Mouse (Mus musculus): ENCODE data around the gene Strip2. TPM values are rescaled to one million over a fixed set of nuclear protein-coding genes. Genes with fewer than 3 reads are reported as not detected.

Strip2 gene
- total and polyA plus RNA-seq, 2 experiments from 2014 or later = 10.8 to 23.2 TPM

DNA sequence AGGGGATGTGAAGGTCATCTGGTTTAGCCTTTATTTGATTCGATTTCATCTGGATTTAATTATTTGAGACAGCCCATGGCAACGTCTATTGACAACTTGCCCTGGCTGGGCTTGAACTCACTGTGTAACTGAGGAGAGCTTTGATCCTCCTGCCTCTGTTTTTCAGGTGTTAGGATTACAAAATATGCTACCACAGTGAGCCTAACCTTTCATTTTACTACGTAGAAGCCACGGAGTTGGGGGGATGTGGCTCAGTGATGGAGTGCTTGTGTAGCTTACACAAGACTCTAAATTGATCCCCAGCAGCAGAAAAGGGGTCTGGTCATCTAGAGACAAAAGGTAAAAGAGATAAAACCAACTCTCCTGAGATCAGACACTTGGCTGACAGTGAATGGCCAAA, 1.1 kb downstream of the Strip2 start:
- no peak for DNase-seq (ENCODE audit: low spot score)
- H3K4me2 ChIP-seq (ENCODE audit: low read depth, low read length) = peak overlapping the region; percentile 89
- H3K4me1 ChIP-seq (ENCODE audit: insufficient read depth, low read length) = peaks cover 3% of the 10 kb centered on the region; the same call in 1 of the 2 replicates
- H3K36me3 ChIP-seq (ENCODE audit: insufficient read depth, low read length) = no peaks in the 10 kb centered on the region
- H3K4me3 ChIP-seq (ENCODE audit: low read length) = peak overlapping the region; percentile 86
- peak overlapping the region; percentile 80 for H3K9ac ChIP-seq (replicated peaks; ENCODE audit: low read length)
- H3K9me3 ChIP-seq (ENCODE audit: low read length) = no peaks in the 10 kb centered on the region
- no peak for ATAC-seq
- H3K27ac ChIP-seq = no peak overlapping the region
- no peak for TF ChIP-seq CTCF (IDR thresholded peaks at IDR 0.05; ENCODE audit: low read depth)
- WGBS = 48% methylated on average over 4 of the region's 4 CpGs
- H3K27me3 ChIP-seq (ENCODE audit: insufficient read depth, low read length) = 0 out of 2 replicates have a peak, but pooled peaks cover 5% of the 10 kb centered on the region

DNA sequence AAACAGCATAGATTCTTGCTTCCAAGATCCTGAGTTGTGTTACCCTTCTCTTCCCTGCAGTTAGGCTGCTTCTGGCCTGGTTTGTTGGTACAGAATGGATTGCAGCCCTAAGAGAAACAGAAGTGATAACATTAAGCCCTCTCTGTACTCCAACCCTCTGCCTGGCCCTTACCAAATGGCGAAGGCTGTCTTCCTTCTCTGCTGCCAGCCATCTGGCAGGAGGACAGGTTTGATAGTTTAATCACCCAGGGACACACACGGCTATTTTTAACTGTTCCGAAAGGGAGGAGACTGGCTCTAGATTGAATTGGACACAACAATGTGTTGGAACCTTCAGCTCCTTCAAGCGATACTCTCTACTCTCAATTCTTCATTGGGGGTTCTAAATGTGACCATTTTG, 6.7 kb downstream of the Strip2 start:
- Histone ChIP-seq H3K9ac (replicated peaks; ENCODE audit: low read length) (no peak overlapping the region), H3K36me3 (ENCODE audit: insufficient read depth, low read length) (no peaks in the 10 kb centered on the region), H3K4me2 (ENCODE audit: low read depth, low read length) (no peak overlapping the region), H3K27me3 (ENCODE audit: insufficient read depth, low read length) (no peaks in the 10 kb centered on the region), H3K27ac (no peak overlapping the region), H3K4me1 (ENCODE audit: insufficient read depth, low read length) (no peaks in the 10 kb centered on the region), H3K9me3 (ENCODE audit: low read length) (no peaks in the 10 kb centered on the region), H3K4me3 (ENCODE audit: low read length) (no peak overlapping the region)
- DNase-seq (ENCODE audit: low spot score) (no peak), ATAC-seq (no peak)
- 65% methylated on average over 4 of the region's 4 CpGs for WGBS
- TF ChIP-seq CTCF (IDR thresholded peaks at IDR 0.05; ENCODE audit: low read depth) = no peak

DNA sequence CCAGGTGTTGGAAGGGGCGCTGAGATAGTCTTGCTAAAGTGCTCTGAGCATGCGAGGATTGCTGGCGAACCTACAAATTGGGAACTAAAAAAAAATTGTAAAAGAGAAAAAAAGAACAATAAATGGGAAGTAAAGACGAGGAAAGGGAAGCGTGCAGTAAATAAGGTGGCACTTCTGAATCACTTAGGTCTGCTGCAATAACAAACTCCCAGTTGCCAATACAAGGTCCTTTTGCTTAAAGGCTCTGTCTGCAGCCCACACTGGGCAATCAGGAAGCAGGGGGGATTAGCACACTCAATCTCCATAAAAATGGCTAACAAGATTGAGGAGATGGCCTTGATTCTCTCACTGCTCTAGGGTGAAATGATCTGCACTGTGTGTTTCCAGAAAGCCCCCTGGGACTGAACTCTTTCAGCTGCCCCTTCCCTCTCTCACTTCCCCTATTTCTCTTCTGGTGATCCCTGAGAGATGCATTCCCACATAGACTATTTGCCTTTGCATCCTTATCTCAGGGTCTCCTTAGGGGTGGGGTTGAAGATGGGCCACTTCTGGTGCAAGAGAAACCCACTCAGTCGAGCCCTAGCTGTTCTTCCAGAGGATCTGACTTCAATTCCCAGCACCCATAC, 8.9 kb downstream of the Strip2 start:
- no peak overlapping the region for H3K9ac ChIP-seq (replicated peaks; ENCODE audit: low read length)
- no peak for DNase-seq (ENCODE audit: low spot score)
- H3K27ac ChIP-seq = no peak overlapping the region
- no peak overlapping the region for H3K4me3 ChIP-seq (ENCODE audit: low read length)
- no peak overlapping the region for H3K4me2 ChIP-seq (ENCODE audit: low read depth, low read length)
- no peaks in the 10 kb centered on the region for H3K27me3 ChIP-seq (ENCODE audit: insufficient read depth, low read length)
- no peaks in the 10 kb centered on the region for H3K4me1 ChIP-seq (ENCODE audit: insufficient read depth, low read length)
- ATAC-seq = no peak
- WGBS = 74% methylated on average over 6 of the region's 6 CpGs
- no peaks in the 10 kb centered on the region for H3K9me3 ChIP-seq (ENCODE audit: low read length)
- no peak for TF ChIP-seq CTCF (IDR thresholded peaks at IDR 0.05; ENCODE audit: low read depth)
- no peaks in the 10 kb centered on the region for H3K36me3 ChIP-seq (ENCODE audit: insufficient read depth, low read length)

DNA sequence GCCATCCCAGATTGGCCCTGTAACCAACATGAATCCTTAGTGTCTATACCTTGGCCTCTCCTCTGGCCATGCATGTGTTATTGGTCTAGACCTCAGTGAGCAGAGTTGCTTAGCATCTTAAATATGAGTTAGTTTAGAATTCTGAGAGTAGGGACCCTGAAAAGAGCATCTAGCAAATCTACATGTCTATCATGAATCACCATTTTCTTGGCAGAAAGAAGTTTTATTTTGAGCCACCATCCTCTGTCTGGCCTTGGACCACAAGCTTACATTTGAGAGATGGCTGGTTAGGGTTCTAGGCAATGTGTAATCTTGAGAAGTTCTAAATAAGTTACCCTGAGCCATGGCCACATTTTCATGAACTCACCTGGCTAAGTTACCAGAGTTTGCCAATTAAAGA, 13.3 kb downstream of the Strip2 start:
- DNase-seq (ENCODE audit: low spot score) (no peak), ATAC-seq (no peak)
- Histone ChIP-seq H3K27me3 (ENCODE audit: insufficient read depth, low read length) (no peaks in the 10 kb centered on the region), H3K4me1 (ENCODE audit: insufficient read depth, low read length) (no peaks in the 10 kb centered on the region), H3K36me3 (ENCODE audit: insufficient read depth, low read length) (no peaks in the 10 kb centered on the region; the same call in 1 of the 2 replicates), H3K4me2 (ENCODE audit: low read depth, low read length) (no peak overlapping the region), H3K9ac (replicated peaks; ENCODE audit: low read length) (no peak overlapping the region), H3K4me3 (ENCODE audit: low read length) (no peak overlapping the region), H3K9me3 (ENCODE audit: low read length) (no peaks in the 10 kb centered on the region), H3K27ac (no peak overlapping the region)
- TF ChIP-seq CTCF (IDR thresholded peaks at IDR 0.05; ENCODE audit: low read depth) = no peak

- no peaks in the 10 kb centered on the region; the same call in 1 of the 2 replicates for H3K36me3 ChIP-seq (ENCODE audit: insufficient read depth, low read length)
- no peaks in the 10 kb centered on the region for H3K9me3 ChIP-seq (ENCODE audit: low read length)
- no peak for TF ChIP-seq CTCF (IDR thresholded peaks at IDR 0.05; ENCODE audit: low read depth)
- H3K27me3 ChIP-seq (ENCODE audit: insufficient read depth, low read length) = no peaks in the 10 kb centered on the region
- 81% methylated on average over 6 of the region's 6 CpGs for WGBS
- no peak overlapping the region for H3K27ac ChIP-seq
- H3K9ac ChIP-seq (replicated peaks; ENCODE audit: low read length) = no peak overlapping the region
- H3K4me1 ChIP-seq (ENCODE audit: insufficient read depth, low read length) = no peaks in the 10 kb centered on the region
- DNase-seq (ENCODE audit: low spot score) (no peak), ATAC-seq (no peak)
- H3K4me3 ChIP-seq (ENCODE audit: low read length) = no peak overlapping the region
- H3K4me2 ChIP-seq (ENCODE audit: low read depth, low read length) = no peak overlapping the region
Measured at GRCm38 (mm10) chr6:29930665-29931064, 13.9 kb downstream of the Strip2 start.

GRCm38 (mm10) chr6:29931181-29931580, 14.4 kb downstream of the Strip2 start:
- Histone ChIP-seq H3K4me2 (ENCODE audit: low read depth, low read length) (no peak overlapping the region), H3K9me3 (ENCODE audit: low read length) (no peaks in the 10 kb centered on the region), H3K27me3 (ENCODE audit: insufficient read depth, low read length) (no peaks in the 10 kb centered on the region), H3K36me3 (ENCODE audit: insufficient read depth, low read length) (no peaks in the 10 kb centered on the region; the same call in 1 of the 2 replicates), H3K9ac (replicated peaks; ENCODE audit: low read length) (no peak overlapping the region), H3K27ac (no peak overlapping the region), H3K4me1 (ENCODE audit: insufficient read depth, low read length) (no peaks in the 10 kb centered on the region), H3K4me3 (ENCODE audit: low read length) (no peak overlapping the region)
- no peak for ATAC-seq
- DNase-seq (ENCODE audit: low spot score) = no peak
- WGBS = 93% methylated on average over 4 of the region's 4 CpGs
- TF ChIP-seq CTCF (IDR thresholded peaks at IDR 0.05; ENCODE audit: low read depth) = no peak

DNA sequence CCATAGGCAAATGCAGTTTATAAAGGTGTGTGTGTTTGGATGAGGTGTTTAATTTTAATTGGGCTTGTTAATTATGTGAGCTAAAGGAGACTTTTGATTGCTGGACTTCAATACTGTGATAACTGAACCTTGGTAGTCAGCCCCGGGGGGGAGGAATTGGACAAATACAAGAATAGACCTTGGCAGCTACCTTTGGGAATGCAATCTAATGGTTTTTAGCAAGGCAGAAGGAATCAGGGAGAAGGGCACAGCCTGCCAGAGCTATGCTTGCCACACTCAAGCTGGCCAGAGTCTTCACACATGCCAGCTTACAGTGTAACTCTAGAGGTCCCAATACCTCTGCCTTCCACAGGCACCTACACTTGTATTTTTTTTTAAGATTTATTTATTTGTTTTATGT, 18.9 kb downstream of the Strip2 start:
- Histone ChIP-seq H3K36me3 (ENCODE audit: insufficient read depth, low read length) (no peaks in the 10 kb centered on the region; the same call in 1 of the 2 replicates), H3K4me1 (ENCODE audit: insufficient read depth, low read length) (no peaks in the 10 kb centered on the region), H3K27me3 (ENCODE audit: insufficient read depth, low read length) (no peaks in the 10 kb centered on the region), H3K27ac (no peak overlapping the region), H3K4me2 (ENCODE audit: low read depth, low read length) (no peak overlapping the region), H3K4me3 (ENCODE audit: low read length) (no peak overlapping the region), H3K9ac (replicated peaks; ENCODE audit: low read length) (no peak overlapping the region), H3K9me3 (ENCODE audit: low read length) (no peaks in the 10 kb centered on the region)
- WGBS = 86% methylated on average over 1 of the region's 1 CpGs
- no peak for ATAC-seq
- no peak for TF ChIP-seq CTCF (IDR thresholded peaks at IDR 0.05; ENCODE audit: low read depth)
- DNase-seq (ENCODE audit: low spot score) = no peak
